Mouse (Mus musculus): ENCODE data around the gene Plce1.
"Not testable (repeated sequence)": the region's sequence is repeated elsewhere in the genome, so short reads cannot be mapped to it uniquely, and the experiment has no call there.

Plce1 gene

GRCm38 (mm10) chr19:38639805-38640204 lies 158.9 kb downstream of the Plce1 start:
- peak; percentile 17 for DNase-seq (ENCODE audit: low read depth)

- not testable (repeated sequence) for DNase-seq (ENCODE audit: low read depth)
Measured at GRCm38 (mm10) chr19:38642515-38642914, 161.6 kb downstream of the Plce1 start.

- DNase-seq (ENCODE audit: low read depth) = no peak
Measured at GRCm38 (mm10) chr19:38644871-38645595, 164.1 kb downstream of the Plce1 start.

GRCm38 (mm10) chr19:38657980-38658379 lies 177.1 kb downstream of the Plce1 start:
- DNase-seq (ENCODE audit: low read depth) = no peak

- no peak for DNase-seq (ENCODE audit: low read depth)
Measured at GRCm38 (mm10) chr19:38665398-38665797, 184.5 kb downstream of the Plce1 start.

GRCm38 (mm10) chr19:38672015-38672600 lies 191.2 kb downstream of the Plce1 start:
- DNase-seq (ENCODE audit: low read depth) = peak; percentile 78

DNA sequence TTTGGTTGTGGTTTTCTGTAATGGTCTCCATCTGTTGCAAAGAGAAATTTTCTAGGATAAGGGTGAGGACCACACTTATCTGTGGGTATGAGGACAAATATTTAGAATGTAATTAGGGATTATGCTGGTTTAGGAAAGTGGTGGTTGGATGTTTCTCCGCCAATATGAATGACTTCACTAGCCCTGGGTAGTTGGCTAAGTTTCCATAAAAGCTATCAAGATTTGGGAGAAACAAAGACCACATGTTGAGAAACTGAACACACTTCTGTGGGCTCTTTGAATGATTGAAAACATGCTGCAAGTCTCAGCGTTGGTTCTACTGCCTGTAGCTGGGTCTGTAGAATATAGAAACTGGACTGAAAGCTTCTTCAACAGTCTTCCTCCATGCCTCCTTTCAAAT lies 193.0 kb downstream of the Plce1 start:
- DNase-seq (ENCODE audit: low read depth) = no peak

GRCm38 (mm10) chr19:38678655-38679054 lies 197.7 kb downstream of the Plce1 start:
- no peak for DNase-seq (ENCODE audit: low read depth)

DNA sequence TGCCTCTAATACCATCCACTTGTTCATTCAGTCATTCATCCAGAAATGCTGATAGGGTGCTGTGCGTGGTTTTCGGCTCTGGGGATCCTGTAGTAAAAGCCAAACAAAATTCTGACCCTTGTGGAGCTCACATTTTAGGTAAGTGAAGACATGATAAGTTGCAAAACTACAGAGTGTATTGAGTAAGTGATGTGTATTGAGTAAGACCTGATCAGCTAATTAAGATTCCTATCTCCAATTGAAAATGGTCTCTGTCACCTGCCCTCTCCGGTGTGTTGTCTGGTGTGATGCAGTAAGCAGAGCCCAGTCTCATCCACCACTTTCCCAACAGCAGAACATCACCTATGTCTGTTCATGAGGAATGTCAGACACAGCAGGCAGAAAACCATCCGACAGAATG lies 198.6 kb downstream of the Plce1 start:
- no peak for DNase-seq (ENCODE audit: low read depth)

- no peak for DNase-seq (ENCODE audit: low read depth)
Measured at GRCm38 (mm10) chr19:38687326-38687725, 206.4 kb downstream of the Plce1 start.

- DNase-seq (ENCODE audit: low read depth) = no peak
Measured at GRCm38 (mm10) chr19:38688741-38689507, 208.0 kb downstream of the Plce1 start.

DNA sequence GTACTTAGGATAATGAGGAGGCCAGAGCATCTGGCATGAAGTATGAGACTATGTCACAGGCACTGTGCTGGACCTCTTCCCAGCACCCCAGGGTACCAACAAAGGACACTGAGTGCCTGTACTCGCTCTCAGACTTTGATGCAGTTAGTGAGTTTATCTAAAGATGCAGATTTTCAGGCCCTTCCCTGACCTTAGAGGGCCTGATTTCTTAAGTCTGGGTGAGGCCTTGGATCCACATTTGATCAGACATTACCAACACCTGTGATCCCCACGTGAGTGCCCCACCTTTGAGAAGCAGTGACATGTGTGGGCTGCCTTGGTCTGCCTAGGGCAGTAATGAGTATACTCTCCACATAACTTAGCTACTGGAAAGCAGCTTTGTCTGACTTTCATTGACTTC lies 209.4 kb downstream of the Plce1 start:
- no peak for DNase-seq (ENCODE audit: low read depth)

DNA sequence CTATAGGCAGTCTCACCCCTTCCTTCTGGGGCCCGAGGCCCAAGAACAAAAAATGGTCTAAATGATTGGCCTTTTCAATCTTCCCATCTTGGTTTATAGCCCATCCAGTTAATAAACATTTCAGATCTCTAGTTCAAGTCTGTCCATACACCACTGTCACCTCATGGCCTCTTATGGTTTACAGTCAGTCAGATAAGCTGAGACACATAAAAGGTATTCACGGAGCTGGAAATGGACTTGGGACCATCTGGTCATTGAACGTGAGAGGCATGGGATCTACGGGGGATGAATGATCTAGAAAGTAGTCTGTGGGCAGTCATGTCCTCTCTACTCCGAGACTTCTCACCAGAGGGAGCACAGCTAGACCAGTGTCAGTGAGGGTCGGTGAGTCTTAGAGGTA lies 210.6 kb downstream of the Plce1 start:
- DNase-seq (ENCODE audit: low read depth) = no peak

GRCm38 (mm10) chr19:38693331-38693730 lies 212.4 kb downstream of the Plce1 start:
- DNase-seq (ENCODE audit: low read depth) = no peak

DNA sequence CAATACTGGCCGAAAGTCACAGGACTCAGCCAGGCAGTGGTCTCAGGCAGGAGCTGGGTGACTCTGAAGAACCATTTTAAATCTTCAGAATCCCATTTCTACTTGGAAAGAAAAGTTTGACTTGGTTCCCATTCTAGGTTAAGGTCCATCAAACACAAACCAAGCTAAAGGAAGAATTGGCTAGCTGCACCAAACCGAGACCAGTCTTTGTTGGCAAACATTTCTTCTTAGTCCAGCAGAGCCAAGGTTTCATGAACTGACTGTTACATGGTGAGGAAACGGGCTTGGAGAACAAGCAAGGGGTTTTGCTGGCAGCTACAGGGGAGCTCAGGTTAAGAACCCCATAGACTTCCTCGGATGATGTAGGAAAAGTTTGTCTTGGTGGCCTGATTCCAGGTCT lies 212.9 kb downstream of the Plce1 start:
- DNase-seq (ENCODE audit: low read depth) = peak; percentile 28

DNA sequence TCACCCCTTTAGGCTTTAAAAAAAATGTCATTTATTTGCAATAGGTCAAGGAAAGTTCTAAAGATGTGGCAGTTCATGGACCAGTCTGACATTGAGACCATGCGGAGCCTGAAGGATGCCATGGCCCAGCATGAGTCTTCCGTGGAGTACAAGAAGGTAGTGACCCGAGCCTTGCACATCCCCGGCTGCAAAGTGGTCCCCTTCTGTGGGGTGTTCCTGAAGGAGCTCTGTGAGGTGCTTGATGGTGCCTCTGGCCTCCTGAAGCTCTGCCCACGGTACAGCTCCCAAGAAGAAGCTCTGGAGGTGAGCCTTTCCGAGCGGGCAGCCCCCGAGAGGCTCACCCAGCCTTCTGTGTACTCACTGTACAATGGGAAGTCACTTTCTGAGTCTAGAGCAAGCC lies 220.9 kb downstream of the Plce1 start:
- DNase-seq (ENCODE audit: low read depth) = no peak

DNA sequence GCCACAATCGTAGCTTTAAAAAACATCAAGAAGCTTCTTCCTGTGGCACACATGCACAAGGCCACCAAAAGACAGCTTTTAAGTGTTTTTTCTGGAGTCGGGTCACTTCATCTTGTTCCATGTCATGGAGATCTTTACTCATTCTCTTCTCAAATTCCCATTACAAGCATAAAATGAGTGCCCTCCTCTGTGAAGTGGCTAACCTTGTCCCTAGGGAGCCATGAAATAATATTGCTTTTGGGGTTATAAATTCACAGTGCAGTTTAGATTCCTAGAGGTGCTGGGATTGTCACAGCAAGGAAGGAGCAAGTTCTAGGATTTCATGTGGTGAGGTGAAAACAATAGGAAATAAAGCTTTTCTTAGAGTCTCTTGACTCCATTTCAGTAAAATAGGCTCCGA lies 223.8 kb downstream of the Plce1 start:
- DNase-seq (ENCODE audit: low read depth) = no peak

DNA sequence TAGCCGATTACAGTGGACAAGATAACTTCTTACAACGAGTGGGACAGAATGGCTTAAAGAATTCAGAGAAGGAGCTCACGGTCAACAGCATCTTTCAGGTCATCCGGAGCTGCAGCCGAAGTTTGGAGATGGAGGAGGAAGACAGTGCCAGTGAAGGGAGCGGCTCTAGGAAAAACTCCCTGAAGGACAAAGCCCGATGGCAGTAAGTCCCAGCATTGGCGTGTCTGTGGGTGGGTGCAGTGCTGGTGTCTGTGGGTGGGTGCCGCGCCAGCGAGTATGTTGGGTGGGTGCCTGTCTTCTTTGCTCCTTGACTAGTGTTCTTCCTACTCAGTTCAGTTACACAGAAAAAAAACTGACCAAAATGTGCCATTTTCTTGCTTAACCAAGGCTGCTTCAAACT lies 224.3 kb downstream of the Plce1 start:
- no peak for DNase-seq (ENCODE audit: low read depth)

GRCm38 (mm10) chr19:38706449-38706848 lies 225.5 kb downstream of the Plce1 start:
- DNase-seq (ENCODE audit: low read depth) = no peak

DNA sequence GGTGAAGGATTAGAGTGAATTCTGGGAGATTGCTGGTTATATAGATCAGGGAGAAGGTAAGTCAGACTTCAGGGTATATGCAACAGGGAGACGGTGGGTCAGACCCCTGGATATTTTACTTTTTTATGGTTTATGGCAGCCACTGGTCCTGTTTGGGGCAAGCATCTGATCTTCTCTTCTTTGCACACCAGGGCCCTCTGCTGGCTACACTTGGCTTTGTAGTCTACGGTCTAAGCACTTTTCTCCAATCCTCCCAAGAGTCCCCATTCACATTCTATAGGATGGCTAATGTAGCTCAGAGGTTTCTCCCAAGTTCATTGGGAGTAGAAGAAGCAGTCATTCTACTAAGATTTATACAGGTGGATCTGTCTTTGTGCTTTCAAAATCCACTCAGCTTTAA lies 228.5 kb downstream of the Plce1 start:
- no peak for DNase-seq (ENCODE audit: low read depth)

DNA sequence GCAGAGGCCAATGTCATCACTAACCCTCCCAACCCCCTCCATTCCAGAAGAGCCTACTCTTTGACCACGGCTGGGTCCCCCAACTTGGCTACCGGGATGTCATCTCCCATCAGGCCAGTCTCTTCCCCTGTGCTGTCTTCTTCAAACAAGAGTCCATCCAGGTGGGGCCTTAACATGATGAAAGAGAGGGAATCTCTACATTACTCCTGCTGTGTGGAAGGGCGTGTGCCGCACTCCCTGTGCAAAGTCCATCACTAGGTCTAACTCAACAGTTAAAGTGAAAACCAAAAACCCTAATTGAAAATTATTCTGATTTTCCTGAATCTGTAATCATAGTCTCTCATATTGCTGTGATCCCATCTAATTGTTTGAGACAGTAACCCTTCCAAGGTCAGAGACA lies 240.9 kb downstream of the Plce1 start:
- DNase-seq (ENCODE audit: low read depth) = no peak

GRCm38 (mm10) chr19:38722982-38723381 lies 242.1 kb downstream of the Plce1 start:
- DNase-seq (ENCODE audit: low read depth) = no peak

DNA sequence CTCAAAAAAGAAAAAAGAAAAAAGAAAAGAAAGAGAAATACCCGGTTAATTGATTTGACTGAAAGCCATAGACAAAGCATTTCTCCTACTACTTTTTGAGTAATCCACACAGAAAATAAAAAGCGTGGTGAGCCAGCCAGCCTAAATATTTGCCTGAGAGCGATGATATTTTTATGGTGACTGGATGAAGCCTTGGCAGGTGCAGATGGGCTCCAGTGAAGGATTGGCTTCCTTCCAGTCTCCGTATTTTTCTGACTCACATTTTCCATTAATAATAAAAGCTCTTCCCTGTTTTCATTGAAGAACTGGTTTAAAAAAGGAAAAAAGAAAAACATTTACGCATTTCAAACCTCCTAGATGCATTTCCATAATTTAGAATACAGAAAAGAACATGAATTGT lies 243.1 kb downstream of the Plce1 start:
- DNase-seq (ENCODE audit: low read depth) = peak; percentile 70
